Mouse (Mus musculus) E14TG2a.4 (cell line): ENCODE measurements around the gene Nemp1.

ENCODE experiments used
- H3K27me3 ChIP-seq: 2 replicates; pipeline ENCODE4 v1.6.1; 2014; ENCODE audit warnings: low read length, control low read depth; ENCODE audit not compliant: insufficient read depth
- H3K36me3 ChIP-seq: 2 replicates; pipeline ENCODE4 v1.6.1; 2014; ENCODE audit warnings: low read length, control low read depth; ENCODE audit not compliant: insufficient read depth
- H3K4me1 ChIP-seq: replicated peaks from 2 replicates; pipeline ENCODE4 v1.6.1; 2014; ENCODE audit warnings: low read depth, low read length, control low read depth
- H3K4me3 ChIP-seq: replicated peaks from 2 replicates; pipeline ENCODE4 v1.5.1; 2014; ENCODE audit warnings: mild to moderate bottlenecking, low read length
- H3K9me3 ChIP-seq: 2 replicates; pipeline ENCODE4 v1.6.1; 2014; ENCODE audit warnings: low read length, control low read depth
- CTCF ChIP-seq: conservative IDR thresholded peaks from 2 replicates; pipeline ENCODE4 v1.5.1; 2014; ENCODE audit warnings: low read length
- NANOG ChIP-seq: IDR thresholded peaks from 2 replicates; pipeline ENCODE4 v1.6.1; 2014; ENCODE audit warnings: borderline replicate concordance, low read length, mixed read lengths
- POU5F1 ChIP-seq: IDR thresholded peaks from 2 replicates; pipeline ENCODE4 v1.6.1; 2014; ENCODE audit warnings: low read length, borderline replicate concordance

Gene Nemp1

DNA sequence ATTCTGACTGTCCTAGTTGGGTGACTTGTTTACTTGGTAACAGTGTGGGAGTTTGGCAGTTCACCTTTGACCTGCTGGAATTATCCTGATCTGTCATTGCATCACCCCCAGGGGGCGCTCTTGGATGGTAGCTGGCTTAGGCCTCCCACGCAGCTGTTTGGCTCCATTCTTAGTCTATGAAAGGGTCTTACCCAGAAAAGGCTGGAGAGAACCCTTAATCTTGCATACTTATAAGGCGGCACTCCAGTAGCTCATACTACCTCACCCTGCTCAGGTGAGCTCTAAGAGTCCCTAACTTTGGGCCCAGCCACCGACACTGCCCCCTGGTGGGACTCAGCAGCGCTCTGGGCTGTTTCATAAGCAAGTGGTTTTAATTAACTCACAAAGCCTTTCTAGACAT is 78.0 kb downstream of the Nemp1 start:
- no peak overlapping the region for H3K4me3 ChIP-seq
- peaks cover 59% of the 10 kb centered on the region for H3K36me3 ChIP-seq
- H3K27me3 ChIP-seq, result peaks cover 6% of the 10 kb centered on the region; the same call in 1 of the 2 replicates
- TF ChIP-seq NANOG (no peak), CTCF (peak; percentile 73), POU5F1 (no peak)
- no peaks in the 10 kb centered on the region for H3K9me3 ChIP-seq
- H3K4me1 ChIP-seq, result peaks cover 92% of the 10 kb centered on the region

DNA sequence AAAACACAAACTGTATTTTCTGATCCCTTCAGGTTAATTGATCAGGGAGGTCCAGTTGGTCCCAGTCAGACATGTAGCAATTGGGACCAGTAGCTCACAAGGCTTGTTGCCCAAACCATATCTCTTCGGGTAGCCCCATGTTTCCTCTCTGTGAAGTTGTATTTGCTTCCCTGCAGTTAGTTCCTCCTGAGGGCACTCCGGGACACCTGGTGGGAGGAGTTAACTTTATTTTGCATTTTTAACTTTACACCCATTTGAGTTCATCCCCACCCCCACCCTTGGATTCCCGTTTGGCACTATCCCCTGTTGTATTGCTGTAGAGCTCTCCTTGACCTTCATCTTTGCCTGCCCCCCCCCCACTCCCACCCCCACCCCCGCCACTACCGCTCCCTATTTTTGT is 79.2 kb downstream of the Nemp1 start:
- TF ChIP-seq CTCF (no peak), NANOG (no peak), POU5F1 (no peak)
- Histone ChIP-seq H3K9me3 (no peaks in the 10 kb centered on the region), H3K4me1 (peaks cover 97% of the 10 kb centered on the region), H3K36me3 (peaks cover 59% of the 10 kb centered on the region), H3K4me3 (peak overlapping the region; percentile 41), H3K27me3 (peaks cover 9% of the 10 kb centered on the region)

DNA sequence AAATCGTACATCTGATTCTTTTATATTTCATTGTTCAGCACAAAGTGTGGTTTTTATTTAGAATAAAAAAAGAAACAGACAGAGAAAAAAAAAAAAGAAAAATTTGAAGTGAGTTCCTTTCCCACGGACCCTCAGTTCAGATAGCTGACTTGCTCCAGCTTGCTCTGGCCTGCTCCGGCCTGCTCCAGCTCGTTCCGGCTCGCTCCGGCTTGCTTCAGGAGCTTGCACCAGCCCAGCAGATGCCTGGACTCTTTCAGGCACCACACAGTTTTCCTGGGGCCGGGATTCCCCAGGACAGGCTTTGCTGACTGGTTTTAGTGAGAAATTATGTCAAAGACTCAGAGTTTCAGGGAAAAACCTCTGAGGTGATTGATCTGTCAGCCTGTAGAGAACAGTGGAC is 80.6 kb downstream of the Nemp1 start:
- TF ChIP-seq NANOG, result no peak
- no peak for TF ChIP-seq CTCF
- no peak for TF ChIP-seq POU5F1
- peaks cover 92% of the 10 kb centered on the region for H3K4me1 ChIP-seq
- H3K4me3 ChIP-seq, result no peak overlapping the region

GRCm38 (mm10) chr10:127748847-127749612 is 82.3 kb downstream of the Nemp1 start:
- H3K36me3 ChIP-seq, result peaks cover 30% of the 10 kb centered on the region
- no peaks in the 10 kb centered on the region for H3K9me3 ChIP-seq
- H3K4me1 ChIP-seq, result peaks cover 74% of the 10 kb centered on the region
- TF ChIP-seq NANOG, result no peak
- no peak for TF ChIP-seq POU5F1
- TF ChIP-seq CTCF, result no peak
- H3K27me3 ChIP-seq, result peaks cover 19% of the 10 kb centered on the region
- H3K4me3 ChIP-seq, result peak overlapping the region; percentile 72

More for the DNA sequence above, 80.6 kb downstream of the Nemp1 start:
- no peaks in the 10 kb centered on the region for H3K9me3 ChIP-seq
- H3K36me3 ChIP-seq, result peaks cover 47% of the 10 kb centered on the region
- peaks cover 19% of the 10 kb centered on the region for H3K27me3 ChIP-seq

GRCm38 (mm10) chr10:127750136-127750777 is 83.6 kb downstream of the Nemp1 start:
- H3K4me3 ChIP-seq, result peak overlapping the region; percentile 72
- H3K36me3 ChIP-seq, result peaks cover 19% of the 10 kb centered on the region
- H3K9me3 ChIP-seq, result no peaks in the 10 kb centered on the region
- peaks cover 19% of the 10 kb centered on the region for H3K27me3 ChIP-seq
- no peak for TF ChIP-seq CTCF
- TF ChIP-seq NANOG, result no peak
- no peak for TF ChIP-seq POU5F1
- H3K4me1 ChIP-seq, result peaks cover 63% of the 10 kb centered on the region
